Mouse (Mus musculus) lung, postnatal 4 days (tissue): ENCODE results near the gene Rapgefl1.

Source experiments
- DNase-seq, 2 experiments: peaks; one replicate each; pipeline ENCODE4 v3.0.0; 2021

Gene Rapgefl1

DNA sequence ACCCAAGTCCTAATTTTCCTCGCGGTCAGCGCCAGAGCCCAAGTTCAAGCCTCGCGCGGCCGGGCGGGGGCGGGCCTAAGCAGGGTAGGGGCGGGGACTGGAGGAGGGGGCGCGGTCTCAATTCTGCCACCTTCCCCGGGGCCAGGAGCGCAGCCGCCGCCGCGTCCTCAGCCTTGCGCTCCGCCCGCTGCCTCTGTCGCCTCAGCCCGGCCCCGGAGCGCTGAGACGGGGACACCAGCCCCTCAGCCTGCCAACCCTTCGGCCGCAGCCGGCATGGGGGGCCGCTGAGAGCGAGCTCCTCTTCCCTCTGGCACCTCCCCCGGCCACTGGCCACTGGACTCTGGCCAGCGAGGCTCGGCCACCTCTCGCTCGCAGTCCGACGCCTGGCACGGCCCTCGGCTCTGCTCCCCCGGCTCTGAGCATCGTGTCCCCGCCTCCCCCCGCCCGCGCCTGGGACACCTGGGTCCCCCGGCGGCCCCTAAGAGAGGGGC is at the start of gene Rapgefl1:
Gene Rapgefl1, plus strand, starts transcription at position 135 of the 491 bp plus-strand sequence.
- DNase-seq = peak; percentile 88 to 90

DNA sequence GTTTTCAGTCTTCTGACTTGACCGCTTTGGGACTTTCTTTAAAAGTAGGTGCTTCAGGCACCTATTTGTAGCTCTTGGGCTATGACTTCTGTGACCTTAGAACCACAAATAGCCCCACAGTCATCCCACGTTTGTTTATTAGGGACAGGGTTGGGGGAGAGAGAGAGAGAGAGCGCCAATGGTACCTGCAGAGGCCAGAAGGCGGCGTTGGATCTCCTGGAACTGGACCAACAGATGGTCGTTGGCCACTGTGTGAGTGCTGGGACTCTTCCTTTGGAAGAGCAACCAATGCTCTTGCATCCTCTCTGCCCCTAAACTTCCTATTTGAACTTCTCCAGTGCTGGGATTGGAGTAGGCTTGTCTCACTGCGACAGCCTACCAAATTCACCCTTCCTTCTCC is 49.4 kb upstream of the Rapgefl1 start:
- DNase-seq = no peak

DNA sequence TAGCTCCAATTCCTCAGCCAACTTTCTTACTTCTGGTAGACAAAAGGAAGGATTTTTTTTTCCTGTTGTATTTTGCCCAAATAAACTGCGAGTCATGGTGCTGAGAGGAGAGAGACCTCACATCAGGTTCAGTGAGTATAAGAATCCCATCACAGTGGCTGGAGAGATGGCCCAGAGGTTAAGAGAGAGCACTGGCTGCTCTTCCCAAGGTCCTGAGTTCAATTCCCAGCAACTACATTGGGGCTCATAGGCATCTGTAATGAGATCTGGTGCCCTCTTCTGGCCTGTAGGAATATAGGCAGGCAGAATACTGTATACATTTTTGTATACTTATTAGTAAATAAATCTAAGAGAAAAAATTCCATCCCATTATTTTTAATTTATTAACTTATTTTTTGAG is 48.9 kb upstream of the Rapgefl1 start:
- peak in 1 of 2 experiments; percentile 8 for DNase-seq

DNA sequence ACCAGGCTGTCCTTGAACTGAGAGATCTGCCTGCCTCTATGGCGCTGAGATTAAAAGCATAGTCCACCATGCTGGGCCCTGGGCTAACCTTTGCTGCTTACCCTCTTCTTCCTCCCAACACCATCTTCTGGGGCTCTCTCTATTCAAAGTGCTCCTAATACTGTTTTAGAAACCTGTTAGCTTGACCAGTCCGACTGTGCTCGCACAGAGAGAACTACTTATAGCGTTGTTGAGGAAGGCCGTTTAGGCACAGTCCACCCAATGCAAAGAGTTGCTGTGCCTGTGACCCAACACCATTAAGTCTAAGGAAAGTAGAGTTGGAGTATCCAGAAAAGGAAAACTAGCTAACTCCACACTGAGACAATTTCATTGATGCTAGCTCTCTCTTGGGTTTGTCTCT is 48.4 kb upstream of the Rapgefl1 start:
- peak in 1 of 2 experiments; percentile 12 for DNase-seq

DNA sequence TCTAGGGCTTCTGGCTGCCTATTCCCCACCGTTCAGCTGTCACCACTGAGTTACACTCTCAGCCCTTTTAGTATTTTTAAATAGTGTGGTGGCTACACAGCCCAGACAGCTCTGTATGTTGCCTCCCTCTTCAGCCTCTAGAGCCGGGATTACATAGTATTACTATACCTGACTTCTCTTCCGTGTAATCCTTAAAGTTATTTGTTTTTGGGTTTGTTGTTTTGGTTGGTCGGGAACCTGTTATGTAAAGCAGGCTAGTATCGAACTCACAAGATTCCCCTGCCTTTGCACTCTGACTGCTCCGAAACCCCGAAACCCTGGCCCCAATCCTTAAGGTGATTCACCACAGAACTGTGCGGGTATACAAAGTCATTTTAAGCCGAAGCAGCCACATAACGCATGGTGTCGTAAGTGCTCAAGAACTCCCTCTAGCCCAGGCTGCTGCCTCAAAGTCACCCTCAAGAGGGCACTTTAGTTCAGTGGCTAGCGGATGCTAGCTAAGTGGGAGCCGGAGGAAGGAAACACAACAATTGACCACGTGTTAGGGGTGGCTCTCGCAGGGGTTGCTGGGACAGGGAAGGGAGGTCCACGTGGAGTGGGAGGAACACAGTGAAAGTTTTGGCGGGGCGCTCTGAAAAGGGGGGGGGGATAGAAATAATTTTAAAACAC is 47.9 kb upstream of the Rapgefl1 start:
- DNase-seq = peak; percentile 92

DNA sequence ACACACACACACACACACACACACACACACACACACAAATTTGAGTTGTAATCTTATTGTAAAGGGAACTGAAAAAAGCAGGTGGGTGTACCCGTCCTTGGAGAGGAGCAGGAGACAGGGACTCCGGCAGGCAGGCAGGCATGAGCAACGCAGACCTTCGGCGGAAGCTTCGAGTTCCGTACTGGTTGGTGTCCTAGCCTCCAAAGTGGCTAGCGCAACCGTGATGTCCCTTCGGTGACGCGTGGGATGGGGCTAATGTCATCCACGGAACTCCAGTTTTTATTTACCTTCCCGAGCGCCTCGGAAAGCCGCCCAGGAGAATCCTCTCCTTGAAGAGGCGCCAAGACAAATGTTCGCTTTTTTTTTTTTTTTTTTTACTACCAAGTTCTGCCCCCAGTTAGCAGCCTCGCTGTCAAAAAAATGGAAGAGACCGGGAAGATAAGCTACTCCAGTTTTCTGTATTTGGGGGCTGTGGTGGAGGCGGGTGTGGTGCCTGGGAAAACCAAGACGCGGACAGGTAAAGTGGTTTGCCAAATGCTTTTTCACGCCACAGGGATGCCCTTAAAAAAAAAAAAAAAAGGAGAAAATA is 47.3 kb upstream of the Rapgefl1 start:
- DNase-seq = peak in 1 of 2 experiments; percentile 50

DNA sequence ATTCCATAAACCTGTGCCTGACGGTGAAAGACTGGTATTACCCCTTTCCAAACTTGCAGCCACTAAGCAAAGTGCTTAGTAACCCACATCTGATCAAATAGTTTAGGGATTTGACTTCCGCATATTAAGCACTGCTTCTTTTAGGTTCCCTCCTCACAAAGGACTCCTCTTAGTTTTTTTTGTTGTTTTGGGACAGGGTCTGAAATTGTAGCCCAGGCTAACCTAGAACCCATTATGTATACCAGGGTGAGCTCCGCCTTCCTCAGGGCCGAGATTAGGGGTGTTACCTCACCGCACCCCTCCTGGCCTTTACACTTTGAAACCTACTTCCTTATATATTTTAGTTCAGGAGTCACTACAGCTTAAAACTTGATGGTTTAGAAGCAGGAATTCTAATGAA is 46.8 kb upstream of the Rapgefl1 start:
- no peak for DNase-seq

DNA sequence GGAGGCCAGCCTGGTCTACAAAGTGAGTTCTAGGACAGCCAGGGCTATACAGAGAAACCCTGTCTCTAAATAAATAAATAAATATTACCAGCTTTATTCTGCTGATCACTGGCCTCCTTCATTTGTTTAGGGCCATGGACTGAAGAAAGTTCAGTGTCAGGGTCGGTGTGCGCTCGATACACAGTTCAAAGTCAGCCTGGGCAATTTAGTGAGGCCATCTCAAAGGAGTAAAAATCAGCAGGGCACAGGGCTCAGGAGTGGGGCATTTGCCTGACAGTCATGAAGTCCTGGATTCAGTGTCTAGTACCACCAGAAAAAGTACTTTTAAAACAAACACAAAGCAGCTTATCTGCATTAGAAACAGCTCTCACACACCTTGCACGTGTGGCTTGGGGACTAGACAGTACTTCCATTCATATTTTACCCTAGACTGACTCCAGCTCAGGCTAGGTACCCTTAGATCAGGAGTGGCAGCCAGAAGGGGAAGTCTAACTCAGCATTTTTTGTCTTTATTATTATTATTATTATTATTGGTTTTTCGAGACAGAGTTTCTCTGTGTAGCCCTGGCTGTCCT is 45.9 kb upstream of the Rapgefl1 start:
- no peak for DNase-seq

DNA sequence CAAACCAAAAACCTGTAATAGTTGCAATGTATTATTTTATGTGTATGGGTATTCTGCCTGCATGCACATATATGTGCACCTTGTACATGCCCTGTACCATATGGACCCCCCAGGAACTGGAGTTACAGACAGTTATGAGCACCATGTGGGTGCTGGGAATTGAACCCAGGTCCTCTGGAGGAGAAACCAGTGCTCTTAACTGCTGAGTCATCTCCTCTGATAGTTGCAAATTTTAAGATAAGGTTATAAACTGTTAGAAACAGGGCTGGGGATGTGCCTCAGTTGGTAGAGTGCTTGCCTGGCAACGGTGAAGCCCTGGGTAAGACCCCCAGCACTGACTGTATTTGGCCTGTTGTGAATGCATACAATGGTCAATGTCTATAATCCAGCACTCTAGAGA is 45.1 kb upstream of the Rapgefl1 start:
- DNase-seq = no peak

DNA sequence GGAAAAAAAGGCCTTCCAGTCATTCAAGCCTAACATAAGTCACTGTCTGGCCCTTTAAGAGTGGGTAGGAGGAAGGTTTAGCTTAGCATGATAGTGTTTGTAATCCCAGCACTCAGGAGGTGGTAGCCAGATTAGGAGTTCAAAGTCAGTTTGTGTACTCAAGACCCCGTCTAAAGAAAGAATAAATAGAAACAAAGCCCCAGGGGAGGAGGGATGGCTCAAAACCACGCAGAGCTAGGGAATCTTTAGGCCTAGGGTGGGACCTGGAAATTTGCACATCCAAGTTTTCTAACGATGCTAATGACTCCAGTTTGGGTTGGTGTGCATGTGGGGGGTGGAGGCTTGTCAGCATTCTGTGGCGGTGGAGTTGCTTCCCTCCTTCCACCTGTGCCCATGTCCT is 44.5 kb upstream of the Rapgefl1 start:
- DNase-seq = no peak

DNA sequence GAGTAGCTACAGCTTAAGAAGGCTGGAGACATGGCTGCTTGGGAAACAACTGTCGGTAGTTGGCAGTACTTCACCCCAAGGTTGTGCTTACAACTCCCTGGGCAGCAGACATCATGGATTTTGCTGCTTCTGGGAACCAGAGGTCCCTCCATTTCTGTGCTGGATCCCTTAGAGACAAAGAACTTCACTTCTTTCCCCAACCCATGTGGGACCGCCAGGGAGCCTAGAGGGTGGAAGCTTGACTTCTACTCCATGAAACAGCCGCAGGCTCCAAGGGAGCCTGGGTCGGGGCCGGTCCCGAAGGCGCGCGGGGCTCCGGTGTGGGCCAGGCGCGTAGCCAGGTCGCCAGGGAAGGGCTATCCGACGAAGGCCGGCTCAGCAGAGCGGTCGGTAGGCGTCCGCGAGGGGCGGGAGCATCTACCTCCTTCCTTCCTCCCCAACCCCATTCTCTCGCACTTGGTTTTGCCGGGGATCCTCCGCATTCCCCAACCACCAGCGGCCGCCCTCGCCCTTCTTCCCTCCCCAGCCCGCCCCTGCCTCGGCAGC is 42.0 kb upstream of the Rapgefl1 start:
- peak in 1 of 2 experiments; percentile 91 for DNase-seq

DNA sequence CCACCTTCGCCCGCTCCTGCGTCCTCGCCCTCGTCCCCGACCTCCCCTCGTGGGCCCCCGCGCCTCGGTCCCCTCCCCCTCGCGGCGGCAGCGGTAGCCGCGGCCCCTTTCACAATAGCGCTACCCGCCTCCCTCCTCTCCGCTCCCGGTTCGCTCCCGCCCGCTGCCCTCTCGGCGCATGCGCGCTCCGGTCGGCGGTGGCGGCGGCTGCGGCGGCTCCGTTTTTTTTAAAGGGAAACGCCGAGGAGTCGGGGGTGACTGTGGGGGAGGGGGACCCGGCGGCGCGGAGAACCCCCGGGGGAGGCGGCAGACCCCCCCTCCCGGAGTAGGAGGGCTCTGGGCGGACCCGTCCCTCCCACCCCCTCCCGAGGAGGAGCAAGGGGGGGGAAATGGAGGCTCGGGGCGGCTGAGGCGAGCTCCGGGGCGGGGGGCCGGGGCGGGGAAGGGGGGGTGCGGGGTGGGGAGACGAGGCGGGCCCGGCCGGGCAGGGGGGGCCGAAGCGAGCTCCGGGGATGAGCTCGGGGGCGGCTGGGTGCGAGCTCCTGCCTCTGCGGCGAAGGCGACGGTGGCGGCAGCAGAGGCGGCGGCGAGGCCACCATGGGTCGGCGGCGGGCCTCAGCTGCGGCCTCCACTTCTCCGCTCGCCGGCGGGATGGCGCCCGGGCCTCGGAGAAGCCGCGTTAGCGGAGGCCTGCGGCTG is 41.4 kb upstream of the Rapgefl1 start, which contains the start of gene Msl1:
Gene Msl1, plus strand, starts transcription at position 502 of the 699 bp plus-strand sequence.
- DNase-seq = peak; percentile 93 to 95

DNA sequence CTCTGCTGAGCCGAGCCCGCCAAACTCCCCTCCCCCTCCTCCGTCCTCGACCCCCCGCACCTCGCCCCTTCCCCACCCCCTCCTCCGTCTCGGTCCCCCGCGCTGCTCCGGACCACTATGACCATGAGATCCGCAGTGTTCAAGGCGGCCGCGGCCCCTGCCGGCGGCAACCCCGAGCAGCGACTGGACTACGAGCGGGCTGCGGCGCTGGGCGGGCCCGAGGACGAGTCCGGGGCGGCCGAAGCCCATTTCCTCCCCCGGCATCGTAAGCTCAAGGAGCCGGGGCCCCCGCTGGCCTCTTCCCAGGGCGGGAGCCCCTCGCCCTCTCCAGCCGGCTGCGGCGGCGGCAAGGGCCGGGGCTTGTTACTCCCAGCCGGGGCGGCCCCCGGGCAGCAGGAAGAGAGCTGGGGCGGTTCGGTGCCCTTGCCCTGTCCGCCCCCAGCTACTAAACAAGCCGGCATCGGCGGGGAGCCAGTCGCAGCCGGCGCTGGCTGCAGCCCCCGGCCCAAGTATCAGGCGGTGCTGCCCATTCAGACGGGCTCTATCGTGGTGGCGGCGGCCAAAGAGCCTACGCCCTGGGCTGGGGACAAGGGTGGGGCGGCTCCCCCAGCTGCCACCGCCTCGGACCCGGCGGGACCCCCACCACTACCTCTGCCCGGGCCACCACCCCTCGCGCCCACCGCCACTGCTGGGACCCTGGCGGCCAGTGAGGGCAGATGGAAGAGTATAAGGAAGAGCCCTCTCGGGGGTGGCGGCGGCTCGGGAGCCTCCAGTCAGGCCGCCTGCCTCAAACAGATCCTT is 40.7 kb upstream of the Rapgefl1 start:
- peak; percentile 67 to 73 for DNase-seq

DNA sequence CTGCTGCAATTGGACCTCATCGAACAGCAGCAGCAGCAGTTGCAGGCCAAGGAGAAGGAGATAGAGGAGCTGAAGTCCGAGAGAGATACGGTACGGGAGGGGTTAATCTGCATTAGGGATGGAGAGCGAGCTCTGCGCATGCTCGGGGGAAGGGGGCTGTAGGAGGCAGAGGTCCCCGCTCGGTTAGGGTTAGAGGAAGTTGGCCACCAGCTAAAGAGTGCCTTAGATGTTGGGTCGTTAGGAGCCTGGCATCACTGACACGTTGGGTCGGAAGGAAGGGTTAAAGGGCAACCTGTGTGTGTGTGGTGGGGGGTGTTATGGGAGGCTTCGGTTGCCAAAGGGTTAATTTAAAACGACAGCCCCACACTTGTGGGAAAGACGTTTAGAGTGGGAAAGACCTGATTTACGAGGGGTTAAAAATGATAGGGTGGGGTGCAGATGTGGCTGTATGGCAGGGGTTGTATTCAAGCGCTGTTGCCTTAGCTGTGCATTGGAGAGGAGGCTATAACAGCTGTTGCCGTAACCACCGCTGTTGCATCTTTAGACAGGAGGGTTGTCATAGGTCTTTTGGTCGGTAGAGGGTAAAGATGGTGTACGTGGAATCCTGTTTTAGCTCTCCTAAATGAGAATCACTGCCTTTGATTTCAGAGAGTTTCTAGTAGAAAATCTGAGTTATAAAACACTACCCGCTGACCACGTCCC is 39.9 kb upstream of the Rapgefl1 start:
- DNase-seq = peak; percentile 79 to 81

DNA sequence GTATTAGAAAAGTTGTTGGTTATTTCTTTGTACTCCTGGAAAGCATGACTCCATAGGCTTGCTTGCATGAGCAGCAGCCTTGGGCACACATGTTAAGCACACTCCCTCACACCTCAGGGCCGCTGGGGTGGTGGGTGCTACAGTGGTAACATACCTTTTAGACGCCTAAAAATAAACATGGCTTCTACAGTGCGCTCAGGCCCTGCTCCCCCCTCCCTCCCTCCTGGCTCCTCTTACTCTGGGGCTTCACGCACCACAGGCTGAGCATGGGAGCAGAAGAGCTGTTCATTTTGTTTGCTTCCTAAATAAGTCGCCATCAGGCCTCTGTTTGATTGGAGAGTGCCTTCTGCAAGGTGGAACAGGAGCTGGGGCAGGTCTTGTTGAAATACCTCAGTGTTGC is 39.3 kb upstream of the Rapgefl1 start:
- DNase-seq = peak; percentile 27 to 43

DNA sequence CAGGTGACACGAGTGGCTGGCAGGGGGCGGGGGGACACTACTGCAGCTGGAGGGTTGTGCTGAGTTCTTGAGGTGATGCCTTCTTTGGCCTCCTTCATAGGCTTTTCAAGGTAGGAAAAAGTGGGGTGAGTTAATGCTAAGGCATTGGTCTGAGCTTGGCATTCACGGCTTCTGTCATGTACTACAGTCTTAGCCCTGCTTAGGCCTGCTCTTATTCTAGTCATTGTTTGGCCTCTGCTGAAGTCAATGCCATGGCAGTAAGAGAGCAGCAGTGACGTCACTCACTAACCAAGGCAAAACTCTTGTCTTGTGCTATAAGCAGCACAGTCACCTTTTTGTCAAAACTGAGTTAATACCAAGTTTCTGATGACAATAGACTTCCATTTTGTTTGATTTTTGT is 38.7 kb upstream of the Rapgefl1 start:
- no peak for DNase-seq

DNA sequence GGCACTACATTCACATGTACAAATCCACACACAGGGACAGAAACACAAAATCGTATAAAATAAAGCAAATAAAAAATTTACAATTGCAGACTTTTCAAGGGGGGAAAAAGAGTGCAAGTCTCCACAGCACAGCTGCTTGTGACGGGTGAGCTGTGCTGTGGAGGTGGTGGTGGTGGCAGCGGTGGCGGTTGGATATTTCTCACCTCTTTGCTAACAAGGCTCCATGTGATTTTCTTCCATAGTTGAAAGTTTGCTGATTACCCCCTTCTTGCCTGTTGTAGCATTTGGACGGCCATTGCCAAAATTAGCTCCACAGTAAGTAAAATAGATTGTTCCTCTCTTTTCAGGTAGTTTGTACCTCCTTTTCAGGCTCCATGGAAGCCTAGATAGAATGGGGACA is 32.0 kb upstream of the Rapgefl1 start, which contains the start of gene Casc3:
Gene Casc3, plus strand, starts transcription at position 301 of the 400 bp plus-strand sequence.
- no peak for DNase-seq

DNA sequence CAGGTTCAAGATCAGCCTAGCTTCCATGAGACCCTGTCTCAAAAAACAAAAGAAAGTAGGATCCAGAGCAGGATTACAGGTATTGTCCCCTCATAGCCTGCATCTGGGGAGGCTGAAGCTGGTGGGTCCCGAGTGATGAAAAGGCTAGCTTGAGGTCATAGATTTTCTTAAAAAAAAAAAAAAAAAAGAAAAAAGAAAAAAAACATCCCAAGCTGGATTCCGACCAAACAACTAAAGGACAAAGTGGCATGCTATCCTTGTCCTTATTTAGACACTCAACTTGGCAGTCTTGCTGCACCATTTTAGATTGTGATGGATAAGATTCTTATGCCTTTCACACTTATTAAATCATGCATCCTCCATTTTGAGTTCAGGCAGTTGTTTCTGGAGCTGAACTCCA is 28.2 kb upstream of the Rapgefl1 start:
- no peak for DNase-seq

DNA sequence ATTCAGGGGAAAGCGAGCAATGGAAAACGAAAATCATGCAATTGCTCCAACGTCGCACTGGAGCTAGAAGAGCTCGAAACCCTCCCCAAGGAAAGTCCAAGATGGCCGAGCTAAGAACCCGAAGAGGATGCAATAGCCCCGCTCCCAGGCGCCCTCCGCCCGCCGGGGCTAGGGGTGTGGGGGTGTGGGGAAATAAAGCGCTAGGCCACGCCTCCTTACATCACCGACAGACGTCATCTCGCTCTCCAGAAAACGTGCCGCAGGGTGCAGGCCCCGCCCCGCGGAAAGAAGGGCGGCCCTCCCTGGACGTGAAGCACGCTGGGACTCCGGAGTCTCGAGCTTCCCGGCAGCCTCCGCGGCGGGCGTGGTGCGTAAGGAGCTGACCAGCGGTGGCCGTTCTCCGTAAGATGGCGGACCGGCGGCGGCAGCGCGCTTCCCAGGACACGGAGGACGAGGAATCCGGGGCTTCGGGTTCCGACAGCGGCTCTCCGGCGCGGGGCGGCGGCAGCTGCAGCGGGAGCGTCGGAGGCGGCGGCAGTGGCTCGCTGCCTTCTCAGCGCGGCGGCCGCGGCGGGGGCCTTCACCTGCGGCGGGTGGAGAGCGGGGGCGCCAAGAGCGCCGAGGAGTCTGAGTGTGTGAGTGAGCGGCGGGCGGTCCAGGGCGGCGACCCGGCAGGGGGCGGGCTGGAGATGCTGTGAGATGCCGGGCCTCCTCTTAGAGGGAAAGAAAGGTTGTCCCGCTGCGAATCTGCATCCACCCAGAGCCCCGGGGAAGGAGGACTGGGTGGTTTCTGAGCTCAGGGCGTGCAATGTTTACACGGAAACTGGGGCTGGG is 26.9 kb upstream of the Rapgefl1 start:
- DNase-seq = peak; percentile 99 to 100

DNA sequence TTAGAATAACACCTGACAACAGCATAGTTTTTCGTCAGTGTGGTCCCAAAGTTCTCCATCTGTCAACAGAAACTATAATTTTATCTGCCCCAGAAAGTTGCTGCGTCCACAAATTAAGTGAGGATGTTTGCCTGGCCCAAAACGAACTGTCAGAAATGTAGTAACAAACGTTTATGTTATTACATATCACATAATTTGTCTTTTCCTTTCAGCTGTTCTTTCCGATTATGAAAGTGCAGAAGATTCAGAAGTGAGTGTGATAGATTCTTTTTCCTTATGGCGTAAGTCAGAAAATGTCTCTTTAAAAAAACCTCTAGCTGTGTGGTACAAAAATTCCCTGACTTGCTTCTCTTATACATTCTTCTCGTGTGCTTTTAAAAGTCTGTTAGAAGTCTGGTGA is 25.9 kb upstream of the Rapgefl1 start:
- no peak for DNase-seq
